Mouse (Mus musculus): Measurements from ENCODE around the gene Zfand6. TPM values are rescaled to one million over a fixed set of nuclear protein-coding genes. Genes with fewer than 3 reads are reported as not detected.
A peak's percentile ranks its signal among the peaks of the same experiment; 100 is the strongest.

Zfand6 gene
- total RNA-seq (2021), result 10 to 100 TPM; 66.1 to 75.1 TPM

DNA sequence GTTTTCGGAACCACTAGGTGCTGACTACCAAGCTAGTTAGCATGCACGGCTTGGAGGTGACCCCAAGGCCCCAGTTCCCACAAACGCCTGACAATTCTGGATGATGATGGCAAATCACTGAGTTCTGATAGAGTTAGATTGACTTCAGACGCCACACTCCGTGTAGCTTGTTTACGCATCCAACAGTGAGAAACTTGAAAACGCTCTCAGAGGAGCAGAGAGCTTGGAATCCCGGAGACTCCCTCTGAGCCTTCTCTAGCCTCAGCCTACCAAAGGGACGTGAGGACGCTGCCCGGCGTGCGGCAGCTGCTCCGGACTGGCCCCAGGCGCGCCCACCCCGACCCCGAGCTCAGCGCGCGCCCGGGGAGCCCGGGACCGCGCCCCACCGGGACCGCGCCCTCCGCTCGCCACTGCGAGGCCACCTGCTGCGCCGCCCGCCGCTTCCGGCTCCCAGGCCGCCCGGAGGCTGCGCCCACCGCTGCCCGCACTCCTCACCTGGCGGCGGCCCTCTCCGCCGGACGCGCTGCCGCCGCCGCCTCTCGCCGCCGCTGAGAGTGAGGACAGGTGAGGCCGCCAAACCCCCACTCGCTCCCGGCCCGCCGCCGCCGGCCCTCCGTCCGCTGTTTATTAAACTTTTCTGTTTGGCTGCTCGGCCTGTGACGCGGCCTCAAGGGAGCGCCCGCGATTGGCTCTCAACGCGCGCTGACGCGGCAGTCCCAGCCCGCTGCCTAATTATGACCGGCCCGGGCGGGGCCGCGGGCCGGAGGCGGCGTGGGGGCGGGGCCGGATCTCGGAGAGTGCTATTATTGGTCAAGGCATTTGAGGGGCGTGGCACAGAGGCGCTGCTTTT is at the start of gene Zfand6:
Gene Zfand6, minus strand, starts transcription at position 709 of the 850 bp plus-strand sequence.
- intact Hi-C loops (cut with DNase I), result loop anchor here (10.0 kb wide), 1 partner anchor 55 kb away; no protein-coding TSS in a partner anchor
- peak; percentile 99 for DNase-seq

DNA sequence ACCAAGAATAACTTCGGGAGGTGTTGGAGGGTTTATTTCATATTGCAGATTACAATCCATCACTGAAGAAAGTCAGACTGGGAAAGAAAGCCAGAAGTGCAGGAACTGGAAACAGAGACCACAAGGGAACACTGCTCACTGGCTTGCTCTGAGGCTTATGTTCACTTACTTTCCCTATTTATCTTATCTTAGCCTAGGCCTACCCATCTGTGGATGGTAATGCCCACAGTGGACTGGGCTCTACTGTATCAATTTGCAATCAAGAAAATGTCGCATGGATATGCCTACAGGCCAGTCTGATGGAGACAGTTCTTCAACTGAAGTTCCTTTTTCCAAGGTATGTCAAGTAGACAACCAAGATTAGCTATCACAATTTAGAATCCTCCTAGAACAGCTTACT is 47.0 kb upstream of the Zfand6 start:
- no peak for DNase-seq
- intact Hi-C loops (cut with DNase I), result no loop called here

DNA sequence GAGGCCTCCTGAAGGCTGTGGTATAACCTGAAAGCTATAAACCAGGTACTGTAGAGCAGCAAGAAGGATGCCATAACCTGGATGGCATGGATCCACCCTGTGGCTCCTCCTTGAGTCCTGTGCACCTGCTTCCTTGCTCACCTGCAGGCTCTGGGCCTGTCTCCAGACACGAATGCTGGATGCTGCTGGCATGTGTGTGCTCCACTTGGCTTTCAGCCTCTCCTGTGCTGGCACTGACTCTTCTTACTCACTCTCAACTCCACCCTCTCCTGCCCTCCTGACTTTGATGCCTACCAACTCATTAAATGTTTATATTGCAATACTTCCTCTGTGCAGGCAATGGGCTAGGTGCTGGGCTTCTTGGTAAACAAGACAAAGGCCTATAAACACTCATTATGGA is 43.3 kb upstream of the Zfand6 start:
- DNase-seq, result peak; percentile 41
- intact Hi-C loops (cut with DNase I), result no loop called here

DNA sequence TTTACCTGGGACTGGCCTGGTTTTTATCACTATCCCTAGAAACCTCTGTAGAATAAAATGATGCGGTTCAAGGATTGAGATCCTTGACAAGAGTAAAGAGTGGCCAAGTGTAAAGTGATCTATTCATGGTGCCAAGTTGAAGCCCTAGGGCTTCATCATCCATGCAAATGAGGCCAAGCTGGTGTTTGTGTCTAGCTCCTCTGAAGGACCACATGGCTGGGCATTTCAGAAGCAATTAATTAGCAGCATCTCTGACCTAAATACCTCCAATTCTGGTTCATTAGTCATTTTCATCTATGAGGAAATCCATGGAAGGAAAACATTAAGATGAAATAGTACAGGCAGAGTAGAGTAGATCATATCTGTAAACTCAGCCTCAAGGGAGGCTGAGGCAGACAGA is 42.3 kb upstream of the Zfand6 start:
- intact Hi-C loops (cut with DNase I), result no loop called here
- no peak for DNase-seq

DNA sequence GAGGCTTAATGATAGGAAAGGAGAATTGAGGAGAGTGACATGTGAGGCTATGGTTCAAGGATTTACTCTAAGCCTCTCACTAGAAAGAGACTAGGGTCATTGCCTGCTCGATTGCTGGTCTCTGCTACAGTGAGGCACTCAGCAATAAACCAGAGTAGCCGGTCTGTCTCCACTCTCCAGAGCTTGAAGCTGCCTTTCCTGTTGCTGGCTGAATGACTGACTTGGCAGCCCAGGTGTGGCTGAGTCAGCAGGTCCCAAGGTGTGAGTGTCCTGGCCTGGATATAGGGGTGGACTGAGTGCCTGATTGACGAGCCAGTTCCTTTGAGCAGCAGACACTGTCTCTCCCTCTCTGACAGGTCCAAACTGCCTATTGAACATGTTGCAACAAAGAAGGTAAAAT is 41.3 kb upstream of the Zfand6 start:
- no peak for DNase-seq
- intact Hi-C loops (cut with DNase I), result no loop called here

DNA sequence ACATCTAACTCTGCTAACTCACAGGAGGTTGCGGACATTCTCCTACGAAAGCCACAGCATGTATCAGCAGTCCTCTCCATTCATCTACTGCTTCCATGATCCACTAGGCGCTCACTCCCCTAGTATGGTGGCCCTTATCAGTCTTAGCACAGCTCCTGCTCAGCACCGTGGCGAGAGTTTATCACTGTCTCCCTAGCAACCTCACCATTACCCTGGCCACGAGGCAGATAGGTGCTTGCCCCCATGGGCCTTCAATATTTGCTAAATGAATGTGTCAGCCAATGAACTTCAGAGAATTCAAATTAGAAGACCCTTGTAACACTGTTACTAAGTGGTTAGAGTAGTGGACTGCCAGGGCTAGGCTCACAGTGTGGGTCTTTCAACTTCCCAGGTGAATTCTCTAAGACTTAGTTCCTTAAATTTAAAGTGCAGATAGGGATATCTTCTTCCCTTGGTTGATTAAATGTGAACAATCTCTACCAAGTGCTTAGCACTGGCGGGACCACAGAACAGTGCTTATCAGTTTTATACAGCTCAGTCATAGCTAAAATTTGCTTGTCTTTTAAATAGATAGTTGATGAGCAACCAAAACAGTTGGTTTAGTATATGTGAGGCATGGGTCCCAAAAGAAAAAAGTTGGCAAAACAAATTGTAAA is 33.2 kb upstream of the Zfand6 start:
- no peak for DNase-seq
- intact Hi-C loops (cut with DNase I), result no loop called here

DNA sequence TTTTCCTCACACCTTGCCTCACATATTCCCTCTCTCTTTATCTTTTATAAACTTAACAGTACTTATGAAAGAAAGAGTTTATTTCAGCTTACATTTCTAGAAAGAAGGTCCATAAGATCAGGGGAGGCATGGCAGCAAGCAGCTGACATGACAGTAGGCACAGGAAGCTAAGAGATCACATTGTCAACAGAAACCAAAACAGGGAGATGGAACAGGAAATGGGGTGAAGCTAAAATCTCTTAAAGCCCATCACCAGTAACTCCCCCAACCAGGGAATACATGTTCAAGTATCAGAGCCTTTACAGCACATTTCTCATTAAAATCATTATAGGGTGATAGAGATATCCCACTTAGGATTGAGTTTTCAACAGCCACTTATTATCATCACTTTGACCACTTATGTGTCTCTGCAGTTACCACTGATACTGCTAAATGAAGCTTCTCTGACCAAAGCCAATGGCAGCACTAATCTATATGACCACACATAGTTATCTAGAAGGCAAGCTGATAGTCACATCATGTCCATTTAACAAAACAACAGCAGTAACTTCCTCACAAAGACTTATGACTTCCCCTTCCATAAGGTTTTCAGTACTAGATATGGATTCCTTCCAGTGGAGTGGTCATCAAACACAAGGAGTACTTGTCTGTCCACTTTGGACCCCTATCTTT is 20.7 kb upstream of the Zfand6 start:
- DNase-seq, result no peak
- intact Hi-C loops (cut with DNase I), result no loop called here

DNA sequence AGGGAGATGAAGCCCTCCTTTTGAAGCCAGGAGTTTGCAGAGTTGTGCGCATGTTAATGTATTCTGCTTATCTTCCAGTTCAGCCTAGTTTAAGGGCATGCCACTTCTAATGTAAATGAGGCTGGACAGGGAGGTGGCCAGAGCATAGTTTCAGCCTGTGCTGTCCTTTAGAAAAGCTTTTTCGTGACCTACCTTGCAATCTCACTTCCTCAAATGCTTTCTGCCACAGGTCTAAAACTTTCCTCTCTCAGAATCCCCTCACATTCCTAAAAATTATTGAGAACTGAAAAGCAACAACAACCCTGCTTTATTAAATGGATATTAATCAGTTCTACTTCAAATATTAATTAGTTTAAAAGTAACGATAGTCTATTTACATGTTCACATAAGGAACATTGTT is 17.1 kb upstream of the Zfand6 start:
- no peak for DNase-seq
- intact Hi-C loops (cut with DNase I), result no loop called here

DNA sequence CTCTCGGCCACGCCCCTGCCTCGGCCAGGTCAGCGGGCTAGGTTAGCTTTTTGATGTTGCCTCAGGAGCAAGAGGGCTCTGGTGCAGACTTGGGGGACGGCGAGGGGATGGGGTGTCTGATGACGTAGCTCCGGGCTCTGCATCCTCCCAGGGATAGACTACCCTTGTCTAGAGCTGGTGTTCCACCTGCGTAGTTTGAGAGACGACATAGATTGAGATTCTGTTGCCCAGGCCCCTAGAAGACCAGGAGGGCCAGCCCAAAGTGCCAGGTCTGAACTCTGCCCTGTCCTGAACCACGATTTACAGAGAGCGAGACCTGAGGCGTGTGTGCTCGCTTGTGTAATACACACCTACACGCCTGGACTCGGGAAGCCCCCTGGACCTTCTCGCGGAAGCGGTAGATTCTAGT is 346 bp upstream of the Zfand6 start:
- intact Hi-C loops (cut with DNase I), result loop anchor here (10.0 kb wide), 1 partner anchor 55 kb away; no protein-coding TSS in a partner anchor
- no peak for DNase-seq

DNA sequence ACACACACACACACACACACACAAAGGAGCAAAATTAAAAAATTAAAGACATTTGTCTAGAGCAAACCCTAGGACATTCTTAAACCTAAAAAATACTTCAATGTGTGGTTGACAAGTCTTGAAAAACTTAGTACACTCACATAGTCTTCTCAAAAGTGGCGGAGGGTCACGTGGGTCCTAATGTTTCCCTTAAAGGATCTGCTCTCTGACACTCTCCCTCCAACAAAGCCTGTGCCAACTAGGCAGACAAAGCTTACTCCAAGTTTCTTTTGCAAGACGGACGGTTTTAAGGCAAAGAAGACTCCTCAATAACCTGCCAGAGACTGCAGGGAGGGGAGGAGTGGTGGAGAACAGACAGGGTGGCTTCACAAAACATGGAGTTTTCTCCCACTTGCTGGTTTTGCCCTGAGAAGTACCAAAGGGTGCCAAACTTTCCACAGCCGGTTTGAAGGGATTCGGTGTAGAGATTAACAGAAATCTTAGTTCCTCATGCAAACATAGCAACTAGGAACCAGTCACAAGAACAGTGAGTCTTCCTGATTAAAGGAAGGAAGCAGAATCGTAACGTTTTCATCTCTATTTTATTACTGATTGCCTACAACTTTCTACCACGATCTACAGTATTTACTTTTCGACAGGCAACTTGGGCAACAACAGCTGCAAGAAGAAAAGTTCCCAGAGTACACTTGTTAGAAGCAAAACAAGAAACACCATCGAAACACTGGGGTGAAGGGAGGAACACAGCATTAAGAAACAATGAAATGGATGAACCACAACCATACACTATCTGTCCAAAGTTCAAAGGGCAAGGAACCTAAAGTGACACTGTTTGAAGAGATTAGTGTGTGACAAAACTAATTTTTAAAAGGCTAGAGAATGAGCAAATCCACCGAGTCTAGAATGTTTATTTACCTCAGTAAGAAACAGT is 1.8 kb downstream of the Zfand6 start:
- intact Hi-C loops (cut with DNase I), result no loop called here
- no peak for DNase-seq

DNA sequence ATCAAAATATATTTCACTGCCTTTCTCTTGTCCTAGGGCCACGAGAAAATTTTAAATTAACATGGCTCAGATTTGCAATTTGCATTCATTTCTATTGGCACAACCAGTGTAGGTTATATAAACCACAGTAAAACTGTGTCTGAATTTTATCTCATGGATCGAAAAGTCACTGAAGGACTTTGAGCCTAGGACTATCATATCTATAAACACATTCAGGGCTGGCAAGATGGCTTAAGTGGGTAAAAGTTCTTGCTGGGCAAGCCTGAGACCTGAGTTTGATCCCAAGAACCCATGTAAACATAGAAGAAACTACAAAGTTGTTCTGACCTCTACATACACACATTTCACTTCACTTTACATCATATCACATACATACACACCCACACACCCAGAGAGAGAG is 3.4 kb downstream of the Zfand6 start:
- intact Hi-C loops (cut with DNase I), result no loop called here
- no peak for DNase-seq

DNA sequence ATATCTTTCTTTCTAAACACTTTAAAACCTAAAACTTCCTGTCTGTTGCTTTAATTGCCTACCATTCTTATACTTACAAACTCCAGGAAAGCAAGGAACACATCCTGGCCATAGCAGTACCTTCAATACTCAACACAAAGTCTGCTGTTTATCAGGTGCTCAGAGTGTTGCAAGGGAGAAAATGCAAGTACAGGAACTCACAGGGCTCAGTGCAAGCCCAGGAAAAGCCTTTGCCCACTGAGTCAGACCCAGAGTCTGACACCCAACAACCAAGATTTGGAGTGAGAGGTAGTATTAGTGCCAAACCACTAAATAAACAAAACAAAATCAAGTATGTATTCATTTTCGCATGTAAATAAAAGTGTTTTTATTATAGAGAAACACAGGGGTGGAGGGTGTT is 5.1 kb downstream of the Zfand6 start:
- intact Hi-C loops (cut with DNase I), result no loop called here
- no peak for DNase-seq

DNA sequence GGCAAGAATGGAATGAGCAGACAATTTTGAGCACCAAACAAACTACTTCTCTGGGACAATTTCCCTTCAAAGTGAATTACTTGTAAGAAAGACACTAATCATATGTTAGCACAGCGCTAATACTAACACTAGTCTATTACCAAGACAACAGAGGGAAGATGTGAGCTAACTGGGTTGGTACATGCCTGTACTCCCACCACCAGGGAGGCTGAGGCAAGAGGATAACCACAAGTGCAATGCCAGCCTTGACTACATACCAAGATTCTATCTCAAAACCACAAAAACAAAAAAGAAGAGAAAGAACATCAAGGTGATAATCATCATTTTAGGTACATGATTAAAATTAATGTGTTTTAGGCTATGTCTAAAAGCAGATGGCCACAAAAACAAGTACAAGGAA is 8.2 kb downstream of the Zfand6 start:
- intact Hi-C loops (cut with DNase I), result no loop called here

DNA sequence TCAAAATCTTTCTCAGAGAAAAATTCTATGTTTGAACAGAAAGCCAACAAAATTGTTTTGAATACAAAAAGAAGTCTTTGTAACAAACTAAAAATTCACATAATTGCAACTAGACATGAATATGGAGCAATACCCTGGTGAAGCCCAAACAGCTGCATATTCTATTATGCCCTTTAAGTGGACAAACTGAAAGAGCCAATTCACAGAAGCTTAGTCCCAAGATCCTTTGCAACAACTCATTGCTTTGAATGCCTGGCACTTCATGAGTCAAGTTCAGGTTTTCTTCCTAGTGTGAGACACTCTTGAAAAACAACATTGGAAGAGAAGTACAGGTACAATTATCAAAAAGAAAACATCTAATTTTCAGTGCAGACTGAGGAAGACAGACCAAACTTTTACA is 8.8 kb downstream of the Zfand6 start:
- intact Hi-C loops (cut with DNase I), result no loop called here
- DNase-seq, result no peak

More for the DNA sequence above, 8.2 kb downstream of the Zfand6 start:
- DNase-seq, result no peak

DNA sequence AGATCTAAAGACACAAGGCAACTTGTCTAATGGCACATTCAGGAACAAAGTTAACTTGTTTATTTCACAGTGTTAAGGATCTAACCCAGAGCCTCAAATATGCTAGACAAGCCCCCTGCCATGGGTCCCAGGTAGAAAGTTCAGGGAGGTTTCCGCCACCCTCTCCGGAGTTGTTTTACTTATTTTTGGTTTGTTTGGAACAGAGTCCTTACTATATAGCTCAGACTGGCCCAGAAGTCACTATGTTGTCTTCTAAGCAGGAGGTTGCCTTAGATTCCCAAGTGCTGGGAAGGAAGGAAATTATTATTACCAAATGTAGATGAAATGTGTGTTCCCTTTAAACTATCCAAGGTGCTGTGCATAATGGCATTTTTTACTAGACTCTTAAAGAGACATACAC is 9.7 kb downstream of the Zfand6 start:
- no peak for DNase-seq
- intact Hi-C loops (cut with DNase I), result no loop called here

DNA sequence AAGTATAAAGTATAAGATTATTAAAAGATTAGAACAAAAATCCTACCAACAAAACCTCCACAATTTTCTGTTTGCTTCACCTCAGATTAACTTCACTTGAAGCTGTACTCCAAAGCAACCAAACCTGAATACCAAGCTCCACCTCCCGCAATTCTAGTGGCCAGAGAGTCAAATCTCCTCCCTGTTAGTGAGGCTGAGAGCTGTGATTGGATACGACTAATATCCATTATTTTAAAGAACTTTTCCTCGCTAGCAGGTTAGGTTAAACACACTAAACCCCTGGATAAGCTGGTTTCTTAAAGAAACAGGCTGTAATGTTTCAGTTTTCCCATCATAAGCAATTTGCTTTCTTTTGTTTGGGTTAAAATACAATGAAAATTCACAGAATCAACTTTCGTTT is 10.5 kb downstream of the Zfand6 start:
- intact Hi-C loops (cut with DNase I), result loop anchor here (5.0 kb wide), 1 partner anchor 72 kb away; the partner anchor contains the start of gene Fah
- peak; percentile 48 for DNase-seq

DNA sequence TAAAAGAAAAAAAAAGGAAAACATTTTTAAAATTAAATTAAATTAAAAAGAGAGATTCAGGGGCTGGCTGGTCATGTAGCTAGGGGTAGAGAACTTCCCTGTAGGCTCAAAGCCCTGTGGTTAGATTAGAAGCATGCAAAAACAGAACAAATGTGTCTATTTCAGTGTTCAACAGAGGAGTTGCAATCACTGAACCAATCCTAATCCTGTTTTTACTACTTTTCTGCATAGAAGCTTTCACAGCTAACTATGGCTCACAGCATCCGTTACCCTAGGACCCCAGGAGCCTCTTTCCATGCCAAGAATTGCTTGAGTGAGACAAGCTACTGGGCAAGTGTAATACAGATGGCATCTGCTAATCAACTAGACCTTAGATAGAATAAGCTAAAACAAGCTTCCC is 16.7 kb downstream of the Zfand6 start:
- intact Hi-C loops (cut with DNase I), result no loop called here
- DNase-seq, result peak; percentile 54

DNA sequence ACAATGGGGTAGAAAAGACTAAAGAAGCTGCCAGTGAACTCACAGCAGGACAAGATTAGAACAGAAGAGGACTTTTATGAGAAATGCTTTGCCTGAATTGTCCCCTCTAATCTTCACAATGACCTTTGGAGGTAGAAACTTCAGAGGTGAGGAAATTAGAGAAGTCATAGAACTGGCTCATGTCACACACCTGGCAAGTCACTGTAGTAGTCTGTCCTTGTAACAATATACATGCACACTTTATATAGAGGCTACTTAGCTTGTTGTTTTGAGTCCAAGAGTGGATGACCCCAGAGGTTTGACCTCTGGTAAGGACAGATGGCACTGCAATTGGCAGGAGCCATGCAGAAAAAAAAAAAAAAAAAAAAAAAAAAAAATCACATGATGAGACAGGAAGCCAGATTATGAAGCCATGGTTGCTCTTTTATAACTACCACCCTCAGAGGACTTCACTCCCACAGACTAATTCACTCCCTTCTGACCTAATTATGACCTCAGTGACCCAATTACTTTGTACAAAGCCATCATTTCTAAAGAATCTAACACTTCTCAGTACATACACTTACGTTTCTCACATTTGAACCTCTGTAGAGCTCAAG is 20.1 kb downstream of the Zfand6 start:
- DNase-seq, result no peak
- intact Hi-C loops (cut with DNase I), result no loop called here

DNA sequence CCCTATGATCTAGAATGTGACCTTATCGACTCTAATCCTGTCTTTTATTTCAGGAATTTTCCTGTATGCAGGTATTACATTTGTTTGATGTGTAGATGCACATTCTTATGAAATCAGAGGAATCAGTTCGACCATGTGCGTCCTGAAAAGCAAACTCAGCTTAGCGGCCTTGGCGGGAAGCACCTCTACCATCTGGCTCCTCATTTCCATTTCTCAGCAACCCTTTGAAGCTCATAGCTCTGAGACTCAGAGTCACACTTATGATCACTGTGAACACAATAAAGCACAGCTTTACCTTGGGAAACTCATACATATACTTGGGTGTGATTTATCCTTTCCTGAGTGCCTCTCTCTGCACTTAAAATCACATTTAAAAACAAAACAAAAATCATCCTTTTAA is 21.8 kb downstream of the Zfand6 start:
- DNase-seq, result peak; percentile 18
- intact Hi-C loops (cut with DNase I), result no loop called here

DNA sequence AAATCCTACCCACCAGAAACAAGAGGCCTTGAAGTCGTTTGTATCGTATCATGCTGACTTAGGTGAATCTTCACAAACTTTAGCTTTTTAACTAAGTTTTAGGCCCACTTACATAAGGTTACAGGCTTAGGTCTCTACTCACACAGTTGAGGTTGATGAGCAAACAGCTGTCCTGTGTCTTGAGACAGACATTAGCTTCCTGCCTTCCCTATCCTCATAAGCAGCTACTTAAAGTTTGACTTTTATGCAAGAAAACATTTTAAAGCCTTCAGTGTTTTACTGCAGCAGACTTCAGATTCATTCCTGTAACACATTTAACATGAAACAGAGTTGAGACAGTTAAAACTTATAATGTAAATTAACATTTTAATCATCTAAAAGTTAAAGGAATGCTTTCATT is 37.0 kb downstream of the Zfand6 start:
- no peak for DNase-seq
- intact Hi-C loops (cut with DNase I), result no loop called here
